Mouse (Mus musculus) cerebellum, adult 8-10 months (tissue): ENCODE measurements around the gene C530008M17Rik.
A peak's percentile ranks its signal among the peaks of the same experiment; 100 is the strongest.

ENCODE experiments used
- DNase-seq: peaks from one replicate; pipeline ENCODE4 v3.0.0; 2022

Gene C530008M17Rik

GRCm38 (mm10) chr5:76656212-76656611, at the start of gene C530008M17Rik:
C530008M17Rik (plus strand) TSS chr5:76656512.
- no peak for DNase-seq

- DNase-seq = no peak
Measured at GRCm38 (mm10) chr5:76609702-76610370, 46.5 kb upstream of the C530008M17Rik start.

GRCm38 (mm10) chr5:76612867-76613499, 43.3 kb upstream of the C530008M17Rik start:
- DNase-seq = no peak

- no peak for DNase-seq
Measured at GRCm38 (mm10) chr5:76615276-76615675, 41.0 kb upstream of the C530008M17Rik start.

GRCm38 (mm10) chr5:76616196-76616747, 40.0 kb upstream of the C530008M17Rik start:
- DNase-seq = no peak

- DNase-seq = no peak
Measured at GRCm38 (mm10) chr5:76618750-76619149, 37.6 kb upstream of the C530008M17Rik start.

GRCm38 (mm10) chr5:76623759-76624158, 32.6 kb upstream of the C530008M17Rik start:
- DNase-seq = no peak

- no peak for DNase-seq
Measured at GRCm38 (mm10) chr5:76627770-76628169, 28.5 kb upstream of the C530008M17Rik start.

GRCm38 (mm10) chr5:76634012-76634411, 22.3 kb upstream of the C530008M17Rik start:
- DNase-seq = no peak

- DNase-seq = no peak
Measured at GRCm38 (mm10) chr5:76635592-76635991, 20.7 kb upstream of the C530008M17Rik start.

GRCm38 (mm10) chr5:76642076-76642475, 14.2 kb upstream of the C530008M17Rik start:
- DNase-seq = no peak

- DNase-seq = no peak
Measured at GRCm38 (mm10) chr5:76644234-76644633, 12.1 kb upstream of the C530008M17Rik start.

GRCm38 (mm10) chr5:76645091-76645868, 11.0 kb upstream of the C530008M17Rik start:
- no peak for DNase-seq

- no peak for DNase-seq
Measured at GRCm38 (mm10) chr5:76649897-76650296, 6.4 kb upstream of the C530008M17Rik start.

GRCm38 (mm10) chr5:76651151-76651725, 5.1 kb upstream of the C530008M17Rik start:
- DNase-seq = no peak

GRCm38 (mm10) chr5:76657245-76658083, 1.2 kb downstream of the C530008M17Rik start:
- DNase-seq = peak; percentile 26

- peak; percentile 5 for DNase-seq
Measured at GRCm38 (mm10) chr5:76658084-76658934, 2.0 kb downstream of the C530008M17Rik start.

- no peak for DNase-seq
Measured at GRCm38 (mm10) chr5:76659958-76660635, 3.8 kb downstream of the C530008M17Rik start.

- DNase-seq = no peak
Measured at GRCm38 (mm10) chr5:76661310-76661709, 5.0 kb downstream of the C530008M17Rik start.

GRCm38 (mm10) chr5:76664936-76665335, 8.6 kb downstream of the C530008M17Rik start:
- DNase-seq = no peak
